Mouse (Mus musculus) midbrain, postnatal 0 days (tissue): ENCODE measurements at regions not wholly inside any gene's neighbourhood (a gene's known extent, or its start where the extent isn't known, plus 50 kb on each side); places are given as distances from the start of the nearest gene placed in this dataset.

Experiments used
- ATAC-seq: fragments of 200-750 bp; cut with Nextera tagmentation; 2 replicates; pipeline ENCODE4 v1.8.0; 2017; ENCODE audit warnings: moderate number of reproducible peaks, mild to moderate bottlenecking, moderate TSS enrichment, moderate library complexity; ENCODE audit not compliant: low FRiP score
- DNase-seq: peaks from one replicate; pipeline ENCODE4 v3.0.0-alpha.2; 2015; ENCODE audit warnings: low spot score
- H3K27ac ChIP-seq: fragments of 300-500 bp; sonication (generic); 2 replicates; pipeline ENCODE4 v1.5.1; 2014; ENCODE audit warnings: low read depth, mild to moderate bottlenecking, low read length, mixed read lengths
- H3K27me3 ChIP-seq: fragments of 300-500 bp; sonication (generic); 2 replicates; pipeline ENCODE4 v1.6.1; 2014; ENCODE audit warnings: low read length, control low read depth, mixed read lengths; ENCODE audit not compliant: insufficient read depth
- H3K36me3 ChIP-seq: fragments of 300-500 bp; sonication (generic); 2 replicates; pipeline ENCODE4 v1.6.1; 2014; ENCODE audit warnings: low read length, control low read depth, mixed read lengths; ENCODE audit not compliant: insufficient read depth
- H3K4me1 ChIP-seq: fragments of 300-500 bp; sonication (generic); 2 replicates; pipeline ENCODE4 v1.6.1; 2014; ENCODE audit warnings: mild to moderate bottlenecking, control low read depth, antibody characterized with exemption, low read length, mixed read lengths; ENCODE audit not compliant: insufficient read depth
- H3K4me2 ChIP-seq: fragments of 300-500 bp; sonication (generic); 2 replicates; pipeline ENCODE4 v1.6.1; 2014; ENCODE audit warnings: low read depth, mild to moderate bottlenecking, low read length, mixed read lengths; ENCODE audit not compliant: poor library complexity, severe bottlenecking
- H3K4me3 ChIP-seq: fragments of 300-500 bp; sonication (generic); 2 replicates; pipeline ENCODE4 v1.5.1; 2014; ENCODE audit warnings: low read depth, mild to moderate bottlenecking, low read length, moderate library complexity
- H3K9ac ChIP-seq: fragments of 300-500 bp; sonication (generic); replicated peaks from 2 replicates; pipeline ENCODE4 v1.6.1; 2014; ENCODE audit warnings: mild to moderate bottlenecking, low read length, moderate library complexity, mixed read lengths; ENCODE audit not compliant: poor library complexity, severe bottlenecking
- H3K9me3 ChIP-seq: fragments of 300-500 bp; sonication (generic); 2 replicates; pipeline ENCODE4 v1.6.1; 2016; ENCODE audit warnings: low read length, control low read depth
- CTCF ChIP-seq: IDR thresholded peaks from 2 replicates; pipeline ENCODE4 v1.5.1; 2016; ENCODE audit warnings: antibody characterized with exemption, mild to moderate bottlenecking
- WGBS: fragments of 180-500 bp; shearing (Covaris S2); extraction: QIAGEN DNeasy Blood & Tissue Kit; methylation state at CpG from one replicate; pipeline ENCODE4 v1.1.7; 2014; 5-methylcytosine and 5-hydroxymethylcytosine counted together

DNA sequence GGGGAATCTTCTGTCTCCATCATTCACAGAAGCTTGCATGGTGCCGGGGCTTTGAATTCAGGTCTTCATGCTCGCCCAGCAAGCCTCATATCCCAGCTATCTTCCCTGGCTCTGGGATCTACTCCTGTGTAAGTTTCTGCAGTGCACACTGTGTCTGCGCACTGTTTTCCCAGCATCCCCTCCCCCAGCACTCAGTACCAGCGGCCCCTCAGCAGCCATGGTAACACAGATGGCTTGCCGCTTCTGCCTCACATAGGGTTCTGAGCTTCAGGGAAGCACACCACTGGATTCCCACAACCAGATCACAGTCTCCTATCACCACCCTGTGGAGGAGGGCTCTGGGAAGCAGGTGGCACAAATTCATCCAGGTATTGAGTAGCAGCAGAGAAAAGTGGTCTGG lies 187.7 kb downstream of the Sh3bp4 start:
- peak; percentile 44 for DNase-seq

DNA sequence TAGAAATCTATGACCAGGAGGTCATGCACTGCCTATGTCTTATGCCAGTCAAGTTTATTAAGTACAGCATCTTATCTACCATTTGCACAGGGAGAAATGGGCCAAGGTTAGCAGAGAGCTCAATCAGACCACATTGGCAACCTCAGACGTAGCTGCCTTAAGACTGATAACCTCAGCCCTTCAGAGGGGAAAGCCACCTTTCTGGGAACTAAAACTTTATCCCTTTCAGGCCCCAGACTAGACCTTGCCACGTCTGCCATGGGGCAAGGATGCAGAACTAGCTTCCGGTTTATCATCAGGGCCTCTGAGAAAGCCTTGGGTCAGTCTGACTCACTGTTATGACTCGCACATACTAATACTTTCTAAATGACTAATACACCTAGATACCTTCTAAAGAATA lies 188.8 kb upstream of the Agap1 start:
- Histone ChIP-seq H3K9ac (no peak overlapping the region), H3K27ac (no peak overlapping the region), H3K4me2 (no peak overlapping the region), H3K36me3 (no peaks in the 10 kb centered on the region), H3K9me3 (no peaks in the 10 kb centered on the region), H3K4me3 (no peak overlapping the region), H3K27me3 (no peaks in the 10 kb centered on the region), H3K4me1 (no peaks in the 10 kb centered on the region)
- ATAC-seq: no peak
- TF ChIP-seq CTCF: no peak
- 90% methylated on average over 4 of the region's 4 CpGs for WGBS
- DNase-seq: no peak

More for the DNA sequence above, 187.7 kb downstream of the Sh3bp4 start:
- no peaks in the 10 kb centered on the region; the same call in 1 of the 2 replicates for H3K4me1 ChIP-seq
- 38% methylated on average over 5 of the region's 5 CpGs for WGBS
- H3K36me3 ChIP-seq: no peaks in the 10 kb centered on the region
- H3K4me3 ChIP-seq: no peak overlapping the region
- H3K27me3 ChIP-seq: no peaks in the 10 kb centered on the region
- no peak overlapping the region for H3K27ac ChIP-seq
- H3K9ac ChIP-seq: no peak overlapping the region
- peak; percentile 66; the same call in 1 of the 2 replicates for ATAC-seq
- H3K9me3 ChIP-seq: no peaks in the 10 kb centered on the region
- no peak overlapping the region for H3K4me2 ChIP-seq
- TF ChIP-seq CTCF: no peak

DNA sequence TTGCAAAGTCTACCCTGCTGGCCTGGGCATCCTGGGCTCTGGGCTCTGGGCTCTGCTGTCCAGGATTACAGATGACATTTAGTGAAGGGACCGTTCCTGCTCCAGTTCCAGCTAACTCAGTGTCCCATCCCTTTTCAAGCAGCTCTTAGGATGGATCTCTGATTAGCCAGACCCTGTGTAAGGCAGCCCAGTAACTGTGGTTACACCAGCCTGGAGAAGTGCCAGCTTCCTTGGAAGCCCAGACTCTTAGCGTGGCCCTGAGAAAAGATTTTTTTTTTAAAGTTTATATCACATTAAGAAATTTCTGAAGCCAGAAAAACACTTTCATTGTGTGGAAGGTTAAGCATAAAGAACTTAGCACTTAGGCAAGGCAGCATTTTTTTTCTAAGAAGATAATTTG lies 185.8 kb upstream of the Agap1 start:
- H3K36me3 ChIP-seq: no peaks in the 10 kb centered on the region
- no peaks in the 10 kb centered on the region for H3K4me1 ChIP-seq
- no peak overlapping the region for H3K27ac ChIP-seq
- ATAC-seq: no peak
- H3K9me3 ChIP-seq: no peaks in the 10 kb centered on the region
- H3K27me3 ChIP-seq: no peaks in the 10 kb centered on the region
- 25% methylated on average over 2 of the region's 2 CpGs for WGBS
- DNase-seq: peak; percentile 41
- H3K4me2 ChIP-seq: no peak overlapping the region
- no peak for TF ChIP-seq CTCF
- no peak overlapping the region for H3K4me3 ChIP-seq
- no peak overlapping the region for H3K9ac ChIP-seq

DNA sequence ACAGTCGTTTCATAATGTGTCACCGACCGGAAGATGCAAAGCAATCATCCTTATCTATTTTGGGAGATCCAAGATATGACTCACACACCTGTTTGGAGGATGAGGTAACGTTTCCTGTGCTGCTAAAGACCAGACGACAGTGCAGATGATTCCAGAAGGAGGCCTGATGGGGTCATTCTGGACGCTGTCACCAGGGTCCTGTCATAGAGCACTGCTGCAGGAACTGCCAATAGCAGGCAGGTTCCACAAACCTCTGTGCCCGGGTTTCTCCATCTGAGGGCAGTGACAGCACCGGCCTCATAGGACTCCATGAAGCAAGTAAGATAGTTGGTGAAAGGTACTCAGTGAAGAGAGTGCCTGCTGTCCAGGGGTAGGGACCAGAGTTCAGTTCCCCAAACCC lies 182.9 kb upstream of the Agap1 start:
- DNase-seq (no peak), ATAC-seq (no peak)
- H3K4me3 ChIP-seq: no peak overlapping the region
- no peaks in the 10 kb centered on the region for H3K4me1 ChIP-seq
- no peaks in the 10 kb centered on the region for H3K9me3 ChIP-seq
- WGBS: 84% methylated on average over 8 of the region's 8 CpGs
- H3K9ac ChIP-seq: no peak overlapping the region
- no peak for TF ChIP-seq CTCF
- H3K27ac ChIP-seq: no peak overlapping the region
- no peak overlapping the region for H3K4me2 ChIP-seq
- H3K27me3 ChIP-seq: no peaks in the 10 kb centered on the region
- no peaks in the 10 kb centered on the region for H3K36me3 ChIP-seq

DNA sequence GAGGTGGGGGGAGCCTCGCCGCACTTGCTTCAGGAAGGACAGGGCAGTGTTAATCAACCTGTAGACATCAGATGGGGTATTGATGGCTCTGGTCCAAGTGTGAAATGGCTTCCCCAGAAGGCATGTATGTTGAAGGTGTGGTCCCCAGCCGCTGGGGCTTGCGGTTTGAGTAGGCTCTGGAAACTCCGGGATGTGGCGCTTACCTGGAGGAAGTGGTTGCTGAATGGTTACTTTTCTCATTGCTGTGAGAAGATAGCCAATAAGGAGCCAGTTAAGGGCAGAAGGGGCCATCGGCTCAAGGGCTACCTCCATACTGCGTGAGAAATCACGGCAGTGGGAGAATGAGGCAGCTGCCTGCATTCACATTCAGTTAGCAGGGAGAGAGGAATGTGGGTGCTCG lies 181.6 kb upstream of the Agap1 start:
- Histone ChIP-seq H3K4me1 (no peaks in the 10 kb centered on the region), H3K9ac (no peak overlapping the region), H3K36me3 (no peaks in the 10 kb centered on the region), H3K4me2 (no peak overlapping the region), H3K9me3 (no peaks in the 10 kb centered on the region), H3K27ac (no peak overlapping the region), H3K4me3 (no peak overlapping the region), H3K27me3 (no peaks in the 10 kb centered on the region)
- WGBS: 89% methylated on average over 10 of the region's 10 CpGs
- DNase-seq: no peak
- no peak for ATAC-seq
- no peak for TF ChIP-seq CTCF

DNA sequence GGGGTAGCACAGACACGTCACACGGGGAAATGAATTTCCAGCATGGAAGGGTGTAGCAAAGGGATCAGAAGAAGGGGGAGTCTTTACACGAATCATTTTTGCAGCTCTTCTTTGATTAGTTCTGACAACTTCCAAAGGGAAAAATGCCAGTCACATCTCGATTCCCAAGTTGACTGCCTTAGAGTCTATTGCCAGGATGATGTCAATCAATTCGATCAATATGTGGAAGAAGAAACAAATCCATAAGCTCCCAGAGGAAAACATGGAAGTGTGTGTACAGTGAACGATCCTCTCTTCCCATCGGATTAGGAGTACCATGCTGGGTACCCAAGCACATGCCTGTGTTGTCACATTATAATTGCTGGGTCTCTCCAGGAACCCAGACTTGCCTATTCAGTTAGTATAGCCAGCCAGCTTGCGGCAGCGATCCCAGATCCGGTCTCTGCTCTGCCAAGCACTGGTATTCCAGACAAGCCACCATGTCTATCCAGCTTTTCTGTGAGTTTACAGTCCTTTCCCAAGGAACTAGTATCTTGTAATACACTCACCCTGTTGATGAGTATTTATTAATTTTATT lies 180.7 kb upstream of the Agap1 start:
- WGBS: 82% methylated on average over 10 of the region's 10 CpGs
- DNase-seq: no peak
- H3K27me3 ChIP-seq: no peaks in the 10 kb centered on the region
- ATAC-seq: no peak
- no peak overlapping the region for H3K4me2 ChIP-seq
- H3K9me3 ChIP-seq: no peaks in the 10 kb centered on the region
- no peak overlapping the region for H3K27ac ChIP-seq
- no peaks in the 10 kb centered on the region for H3K4me1 ChIP-seq
- no peak overlapping the region for H3K9ac ChIP-seq
- H3K4me3 ChIP-seq: no peak overlapping the region
- TF ChIP-seq CTCF: no peak
- no peaks in the 10 kb centered on the region for H3K36me3 ChIP-seq
